Mouse (Mus musculus) layer of hippocampus, adult 9-10 months (tissue): ENCODE measurements around the gene Slc26a5.
A peak's percentile ranks its signal among the peaks of the same experiment; 100 is the strongest.

Experiments
- DNase-seq: peaks from one replicate; pipeline ENCODE4 v3.0.0; 2022; ENCODE audit warnings: low spot score

Gene Slc26a5

DNA sequence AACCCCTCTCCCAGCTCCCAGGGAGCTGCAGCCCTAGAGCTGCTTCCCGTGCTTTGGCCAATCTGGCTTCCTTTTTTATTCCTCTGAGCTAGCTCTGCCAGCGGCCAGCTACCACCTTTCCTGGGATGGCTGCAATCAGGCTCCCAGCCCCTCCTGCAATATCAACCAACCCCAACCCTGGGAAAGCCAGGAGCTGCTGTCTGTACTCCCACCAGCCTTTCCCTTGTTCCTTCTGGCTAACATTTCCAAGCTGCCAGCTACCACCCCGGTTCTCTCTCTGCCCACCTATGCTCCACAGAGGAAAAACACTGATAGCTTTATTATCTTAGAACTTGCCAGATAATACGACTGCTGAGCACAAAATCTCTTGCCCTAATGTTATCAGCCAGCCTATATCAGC is 60.6 kb downstream of the Slc26a5 start:
- DNase-seq, result no peak

DNA sequence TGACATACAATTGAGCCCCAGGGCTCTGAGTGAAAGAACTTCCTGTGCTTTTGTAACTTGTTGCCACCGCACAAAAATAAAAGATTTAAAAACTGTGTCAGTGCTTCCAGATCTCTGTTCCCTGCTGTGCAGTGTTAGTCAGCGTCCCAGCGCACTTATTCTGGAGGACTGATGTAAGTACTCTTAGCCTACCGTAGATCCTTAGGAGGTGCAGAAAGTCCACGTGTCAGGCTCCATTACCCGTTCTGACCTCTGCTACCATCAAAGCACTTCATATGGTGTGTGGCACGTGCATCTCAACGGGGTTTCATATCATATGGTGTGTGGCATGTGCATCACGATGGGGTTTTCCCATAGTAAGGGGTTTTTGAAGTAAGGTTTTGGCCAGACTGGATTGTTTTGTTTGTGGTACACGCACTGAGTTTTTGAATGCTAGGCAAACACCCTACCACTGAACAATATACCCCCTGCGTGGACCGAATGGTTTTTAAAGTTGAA is 61.7 kb downstream of the Slc26a5 start:
- no peak for DNase-seq

DNA sequence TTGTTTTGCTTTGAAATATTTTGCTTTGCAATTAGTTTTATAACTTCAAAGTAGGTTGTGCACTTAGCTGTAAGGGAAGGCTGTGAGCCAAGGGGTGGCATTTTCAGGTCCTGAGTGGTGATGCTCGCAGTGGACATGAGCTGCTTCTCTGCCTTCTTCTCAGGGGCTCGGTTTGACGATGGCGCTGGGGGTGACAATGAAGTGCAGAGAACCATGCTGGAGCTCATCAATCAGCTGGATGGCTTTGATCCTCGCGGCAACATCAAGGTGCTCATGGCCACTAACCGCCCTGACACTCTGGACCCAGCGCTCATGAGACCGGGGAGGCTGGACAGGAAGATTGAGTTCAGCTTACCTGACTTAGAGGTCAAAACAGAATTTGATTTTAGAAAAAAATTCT is 62.5 kb downstream of the Slc26a5 start:
- no peak for DNase-seq

DNA sequence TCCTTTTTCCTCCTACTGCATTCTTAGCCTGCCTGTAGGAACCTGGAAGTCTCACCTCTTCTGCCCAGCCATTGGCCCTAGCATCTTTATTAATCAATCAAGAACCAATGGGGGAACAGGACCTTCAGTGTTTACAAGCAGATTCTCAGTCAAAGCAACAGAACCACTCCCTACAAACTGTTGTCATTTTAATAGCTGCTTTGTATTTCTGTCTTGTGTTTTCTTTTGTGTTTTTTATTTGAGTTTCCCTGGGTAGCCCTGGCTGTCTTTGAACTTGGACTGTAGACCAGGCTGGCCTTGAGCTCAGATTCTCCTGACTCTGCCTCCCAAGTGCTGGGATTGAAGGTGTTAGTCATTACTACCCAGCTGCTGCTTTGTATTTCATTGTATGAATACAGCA is 73.2 kb downstream of the Slc26a5 start:
- no peak for DNase-seq

DNA sequence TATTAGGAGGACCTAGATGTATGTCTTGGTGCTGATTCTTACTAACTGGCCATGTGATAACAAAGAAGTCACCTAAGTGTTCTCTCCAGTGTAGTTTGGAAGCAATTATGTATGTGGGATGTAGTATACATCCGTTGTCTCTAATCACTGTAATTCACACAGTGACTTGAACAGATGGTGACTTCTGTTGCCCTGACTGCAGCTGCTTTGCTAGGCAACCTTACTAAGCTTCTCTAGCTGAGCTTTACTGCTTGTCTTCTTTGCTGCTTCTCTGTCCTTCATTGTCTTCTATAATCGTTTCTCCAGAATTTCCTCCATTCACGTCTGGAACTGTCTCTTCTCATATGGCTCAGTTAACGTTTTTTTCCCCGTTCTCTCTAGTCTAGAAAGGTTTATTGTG is 76.3 kb downstream of the Slc26a5 start:
- DNase-seq, result no peak

DNA sequence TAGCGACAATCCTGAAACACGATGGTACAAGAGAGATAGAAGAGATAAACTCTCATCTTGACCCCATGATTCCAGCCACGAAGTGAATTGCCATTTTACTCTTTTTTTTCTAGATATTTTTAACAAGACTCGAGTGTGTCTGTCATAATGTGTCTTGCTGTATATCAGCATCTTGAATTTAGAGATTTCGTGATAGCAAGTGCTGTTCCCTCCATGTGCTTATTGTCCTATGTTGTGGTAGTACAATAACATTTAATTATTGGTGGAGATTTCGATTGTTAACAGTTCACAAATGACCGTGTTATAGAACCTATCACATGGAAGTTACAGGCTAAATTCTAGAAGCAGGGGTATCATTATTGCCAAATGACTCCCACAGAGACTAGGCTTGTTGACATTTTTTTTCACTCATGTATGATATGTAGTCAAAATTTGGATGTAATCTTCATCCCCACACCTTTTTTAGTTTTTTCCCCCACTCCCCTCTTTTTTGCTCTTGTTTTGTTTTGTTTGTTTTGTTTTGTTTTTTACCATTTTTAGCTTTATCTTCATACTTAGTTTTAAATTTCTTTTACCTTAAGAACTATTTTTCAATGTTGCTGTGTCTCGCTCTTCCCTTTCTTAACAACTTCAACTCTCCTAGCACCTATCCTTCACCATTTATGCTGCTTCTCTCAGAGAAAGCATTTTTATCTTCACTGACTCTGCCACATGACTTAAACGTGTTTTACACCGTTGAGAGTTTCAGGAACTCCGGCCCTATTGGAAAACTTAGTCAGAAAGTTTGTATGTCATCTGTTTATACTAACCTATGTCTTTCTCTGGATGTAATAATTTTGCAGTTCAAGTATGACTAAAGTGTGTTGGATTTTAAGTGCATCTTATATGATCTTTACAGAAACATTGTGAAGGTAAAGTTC is 78.0 kb downstream of the Slc26a5 start:
- DNase-seq, result no peak

DNA sequence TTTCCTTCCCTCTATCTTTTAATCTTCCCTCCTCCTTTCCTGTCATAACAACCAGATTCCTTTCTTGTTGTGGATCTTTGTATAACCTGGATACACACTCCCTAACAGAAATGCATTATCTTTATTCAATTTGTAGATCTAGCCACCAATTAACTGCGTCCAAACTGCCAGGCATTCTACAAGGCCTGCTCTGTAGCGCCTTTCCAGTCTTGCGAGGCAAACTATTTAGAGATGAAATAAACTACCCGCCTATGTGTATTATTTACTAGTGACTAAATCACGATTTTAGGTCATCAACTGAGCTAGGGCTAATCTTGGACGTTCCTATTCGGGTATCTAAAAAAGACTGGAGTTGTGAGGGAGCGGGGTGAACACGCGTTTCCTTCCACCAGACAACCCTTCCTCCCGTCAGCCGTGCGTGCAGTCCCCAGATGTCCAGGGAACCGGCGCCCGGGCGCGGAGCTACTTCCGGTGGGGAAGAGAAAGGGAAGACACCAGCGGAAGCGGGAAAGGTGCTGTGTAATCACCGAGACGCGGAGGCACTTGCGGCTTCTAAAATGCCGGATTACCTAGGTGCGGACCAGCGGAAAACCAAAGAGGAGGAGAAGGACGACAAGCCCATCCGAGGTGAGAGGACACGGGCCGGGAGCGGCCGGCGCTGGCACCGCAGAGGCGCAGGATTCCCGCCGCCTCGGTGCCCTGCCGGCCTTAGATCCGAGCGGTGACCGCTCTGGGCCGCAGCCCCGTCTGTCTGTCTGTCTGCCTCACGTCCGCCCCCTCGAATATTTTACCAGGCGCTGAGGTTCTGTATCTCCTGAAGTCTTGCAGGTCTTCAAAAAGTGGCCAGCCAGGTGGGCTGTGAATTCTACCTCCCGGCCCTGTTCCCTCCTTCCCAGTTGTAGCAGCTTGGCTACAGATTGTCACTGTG is 78.9 kb downstream of the Slc26a5 start:
- DNase-seq, result peak; percentile 83

DNA sequence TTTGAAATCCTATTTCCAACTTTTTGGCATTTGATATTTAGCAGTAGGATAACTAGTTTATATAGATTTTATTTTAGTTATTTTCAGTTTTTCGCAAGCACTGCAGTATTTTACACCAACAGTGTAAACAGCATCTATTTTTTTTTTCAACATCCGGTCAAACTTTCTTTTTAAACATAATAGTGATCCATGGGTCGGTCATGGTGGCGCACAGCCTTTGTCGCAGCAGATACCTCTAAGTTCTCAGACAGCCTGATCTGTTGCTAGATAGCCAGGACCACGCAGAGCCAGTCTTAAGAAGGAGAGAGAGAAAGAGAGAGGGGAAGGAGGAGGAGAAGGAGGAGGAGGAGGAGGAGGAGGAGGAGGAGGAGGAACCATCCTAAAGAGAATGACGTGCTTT is 79.6 kb downstream of the Slc26a5 start:
- DNase-seq, result no peak

DNA sequence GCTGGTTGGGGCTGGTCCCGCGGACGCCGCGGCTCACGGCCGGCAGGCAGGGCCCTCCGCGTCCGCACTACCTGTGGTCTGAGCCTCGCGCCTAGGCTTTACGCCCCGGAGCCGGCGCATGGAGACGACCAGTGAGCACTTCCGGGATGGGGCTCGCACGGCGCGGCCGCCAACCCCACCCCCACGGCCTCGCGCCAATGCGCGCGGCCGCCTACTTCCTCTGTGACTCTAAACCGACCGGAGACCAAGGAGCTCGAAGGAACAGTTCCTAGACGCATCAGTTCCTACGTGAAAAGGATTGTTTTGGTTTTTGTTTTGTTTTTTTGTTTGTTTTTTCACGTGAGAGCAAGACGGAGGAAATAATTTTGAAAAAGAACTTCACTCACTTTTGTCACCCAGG is 80.4 kb downstream of the Slc26a5 start, which contains the start of the genes Dnajc2 and Psmc2:
Gene Dnajc2 (minus strand): TSS at position 199 of the 400 bp plus-strand sequence.
Gene Psmc2 (plus strand): TSS at position 231 of the 400 bp plus-strand sequence.
- peak; percentile 78 for DNase-seq

DNA sequence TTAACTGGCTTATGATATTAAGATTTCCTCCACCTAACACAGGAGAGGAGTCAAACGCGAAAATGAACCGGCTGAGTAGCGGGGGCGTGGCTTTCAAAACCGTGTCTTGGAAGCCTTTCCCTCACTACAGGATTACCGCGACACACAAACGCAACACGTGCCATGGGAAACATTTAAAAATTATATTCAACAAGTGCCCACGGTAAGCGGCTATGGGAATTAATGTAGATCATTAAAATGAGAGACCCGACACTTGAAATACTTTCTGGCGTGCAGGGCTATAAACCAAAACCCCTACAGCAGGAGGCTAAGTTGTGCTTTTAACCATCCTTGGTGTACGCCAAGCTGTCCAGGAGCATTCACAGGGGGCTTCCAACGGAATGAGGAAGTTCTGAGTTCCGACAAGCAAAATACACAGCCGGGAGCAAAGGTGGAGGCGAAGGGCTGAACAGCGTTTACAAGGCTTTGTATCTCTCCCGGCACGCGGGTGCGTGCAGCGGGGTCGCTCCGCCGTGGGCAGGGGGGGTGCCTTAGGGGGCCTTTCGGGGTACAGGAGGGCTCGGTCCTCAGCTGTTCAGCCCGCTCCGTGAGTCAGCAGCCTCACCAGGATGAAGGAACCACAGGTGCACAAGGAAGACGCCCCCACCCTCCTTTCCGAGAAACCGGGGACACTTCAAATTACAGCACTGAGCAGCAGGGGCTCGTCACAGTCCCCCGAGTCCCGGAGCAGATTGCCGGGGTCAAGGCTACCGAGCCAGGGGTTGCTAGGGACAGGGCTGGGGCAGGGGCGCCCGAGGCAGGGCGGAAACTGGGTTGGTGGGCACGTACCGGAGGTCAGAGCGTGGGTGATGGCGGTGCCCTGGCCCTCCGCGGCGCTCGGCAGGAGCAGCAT is 81.0 kb downstream of the Slc26a5 start:
- DNase-seq, result no peak

DNA sequence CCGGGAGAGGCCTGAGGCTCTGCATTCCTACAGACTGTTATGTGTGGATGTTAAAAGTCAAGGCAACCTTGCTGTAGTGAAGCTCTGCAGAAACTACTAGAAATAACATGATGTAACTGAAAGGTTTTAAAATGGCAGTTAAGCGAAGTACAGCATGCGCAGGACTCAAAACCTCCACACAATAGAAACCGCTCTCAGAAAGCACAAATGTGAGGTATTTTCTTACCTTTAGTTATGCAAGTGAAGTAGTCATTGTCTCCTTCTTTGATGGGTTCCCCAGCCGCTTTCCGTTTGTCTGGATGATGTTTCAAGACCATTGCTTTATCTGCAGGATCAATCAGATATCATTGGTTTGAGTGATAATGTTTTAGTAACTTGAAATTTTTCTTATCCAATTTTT is 88.9 kb downstream of the Slc26a5 start:
- no peak for DNase-seq

DNA sequence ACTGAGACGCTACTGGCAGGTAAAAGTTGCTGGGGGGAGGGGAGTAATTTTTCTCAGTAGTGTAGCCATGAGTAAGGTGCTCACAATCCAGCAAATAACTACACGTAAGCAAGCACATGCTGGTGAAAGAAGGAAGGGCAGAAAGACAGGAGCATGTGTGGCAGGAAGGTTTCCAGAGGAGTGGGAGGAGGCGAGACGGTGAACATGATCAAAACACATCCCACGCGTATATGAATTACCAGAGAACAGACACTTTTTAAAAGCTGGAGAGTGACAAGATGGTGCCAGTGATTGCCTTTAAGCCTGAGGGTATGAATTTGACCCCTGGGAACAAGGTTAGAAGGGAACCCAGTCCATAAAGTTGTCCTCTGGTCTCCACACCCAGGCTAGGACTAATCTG is 95.6 kb downstream of the Slc26a5 start:
- no peak for DNase-seq

DNA sequence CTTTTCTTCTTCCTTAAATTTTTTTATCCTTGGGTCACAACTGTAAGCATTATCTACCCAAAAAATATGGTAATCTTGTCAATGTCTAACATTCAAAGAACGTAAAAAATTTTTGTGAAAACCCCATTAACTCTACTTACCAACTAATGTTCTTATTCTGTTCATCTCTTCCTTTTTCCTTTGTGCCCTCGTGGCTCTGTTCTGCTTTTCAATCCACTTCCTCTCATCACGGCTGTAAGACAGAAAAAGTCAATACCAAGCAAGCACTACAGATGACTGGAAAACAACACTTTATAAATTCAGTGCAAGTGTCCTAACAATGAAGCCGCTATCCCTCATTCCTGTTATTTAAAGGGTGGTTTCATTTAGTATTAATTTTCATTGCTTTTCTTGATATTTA is 96.9 kb downstream of the Slc26a5 start:
- no peak for DNase-seq
